Mouse (Mus musculus): ENCODE measurements around the gene Prph2. TPM values are rescaled to one million over a fixed set of nuclear protein-coding genes. Genes with fewer than 3 reads are reported as not detected.
A peak's percentile ranks its signal among the peaks of the same experiment; 100 is the strongest.

Gene Prph2
- polyA plus RNA-seq, 1 experiment from 2014 or later: not detected

GRCm38 (mm10) chr17:46929897-46930296, 19.6 kb downstream of the Prph2 start:
- Histone ChIP-seq H3K36me3 (ENCODE audit: control insufficient read depth, insufficient read depth, low read length) (peaks cover 11% of the 10 kb centered on the region), H3K4me3 (ENCODE audit: low read depth, low read length) (no peak overlapping the region), H3K4me1 (ENCODE audit: control insufficient read depth, insufficient read depth, low read length) (no peaks in the 10 kb centered on the region), H3K4me2 (ENCODE audit: low read depth) (no peak overlapping the region), H3K9ac (ENCODE audit: low read length) (no peak overlapping the region), H3K9me3 (ENCODE audit: control insufficient read depth, low read length) (no peaks in the 10 kb centered on the region), H3K27me3 (ENCODE audit: control insufficient read depth, insufficient read depth, low read length) (no peaks in the 10 kb centered on the region), H3K27ac (ENCODE audit: low read depth, low read length) (no peak overlapping the region)
- DNase-seq (ENCODE audit: low spot score) (no peak), ATAC-seq (ENCODE audit: insufficient read depth, low FRiP score, low TSS enrichment) (no peak)
- WGBS: 92% methylated on average over 7 of the region's 7 CpGs

- H3K27ac ChIP-seq (ENCODE audit: low read depth, low read length): no peak overlapping the region
- no peak for DNase-seq (ENCODE audit: low spot score)
- no peak overlapping the region for H3K4me3 ChIP-seq (ENCODE audit: low read depth, low read length)
- ATAC-seq (ENCODE audit: insufficient read depth, low FRiP score, low TSS enrichment): no peak
- H3K9ac ChIP-seq (ENCODE audit: low read length): no peak overlapping the region
- no peaks in the 10 kb centered on the region for H3K4me1 ChIP-seq (ENCODE audit: control insufficient read depth, insufficient read depth, low read length)
- peaks cover 18% of the 10 kb centered on the region for H3K36me3 ChIP-seq (ENCODE audit: control insufficient read depth, insufficient read depth, low read length)
- no peaks in the 10 kb centered on the region for H3K27me3 ChIP-seq (ENCODE audit: control insufficient read depth, insufficient read depth, low read length)
- 96% methylated on average over 5 of the region's 5 CpGs for WGBS
- no peaks in the 10 kb centered on the region for H3K9me3 ChIP-seq (ENCODE audit: control insufficient read depth, low read length)
- H3K4me2 ChIP-seq (ENCODE audit: low read depth): no peak overlapping the region
Measured at GRCm38 (mm10) chr17:46932961-46933360, 22.7 kb downstream of the Prph2 start.

GRCm38 (mm10) chr17:46933557-46934348, 23.5 kb downstream of the Prph2 start:
- H3K27me3 ChIP-seq (ENCODE audit: control insufficient read depth, insufficient read depth, low read length): no peaks in the 10 kb centered on the region
- H3K4me1 ChIP-seq (ENCODE audit: control insufficient read depth, insufficient read depth, low read length): no peaks in the 10 kb centered on the region
- DNase-seq (ENCODE audit: low spot score): peak; percentile 72
- H3K27ac ChIP-seq (ENCODE audit: low read depth, low read length): no peak overlapping the region
- H3K9ac ChIP-seq (ENCODE audit: low read length): no peak overlapping the region
- H3K36me3 ChIP-seq (ENCODE audit: control insufficient read depth, insufficient read depth, low read length): peaks cover 22% of the 10 kb centered on the region
- no peak overlapping the region for H3K4me3 ChIP-seq (ENCODE audit: low read depth, low read length)
- no peak for ATAC-seq (ENCODE audit: insufficient read depth, low FRiP score, low TSS enrichment)
- no peak overlapping the region for H3K4me2 ChIP-seq (ENCODE audit: low read depth)
- no peaks in the 10 kb centered on the region for H3K9me3 ChIP-seq (ENCODE audit: control insufficient read depth, low read length)
- 87% methylated on average over 19 of the region's 19 CpGs for WGBS

GRCm38 (mm10) chr17:46940461-46940860, 30.2 kb downstream of the Prph2 start:
- H3K27ac ChIP-seq (ENCODE audit: low read depth, low read length): no peak overlapping the region
- H3K4me2 ChIP-seq (ENCODE audit: low read depth): no peak overlapping the region
- H3K9me3 ChIP-seq (ENCODE audit: control insufficient read depth, low read length): no peaks in the 10 kb centered on the region
- peaks cover 27% of the 10 kb centered on the region for H3K36me3 ChIP-seq (ENCODE audit: control insufficient read depth, insufficient read depth, low read length)
- H3K4me3 ChIP-seq (ENCODE audit: low read depth, low read length): no peak overlapping the region
- DNase-seq (ENCODE audit: low spot score) (no peak), ATAC-seq (ENCODE audit: insufficient read depth, low FRiP score, low TSS enrichment) (no peak)
- no peaks in the 10 kb centered on the region for H3K4me1 ChIP-seq (ENCODE audit: control insufficient read depth, insufficient read depth, low read length)
- no peaks in the 10 kb centered on the region for H3K27me3 ChIP-seq (ENCODE audit: control insufficient read depth, insufficient read depth, low read length)
- H3K9ac ChIP-seq (ENCODE audit: low read length): no peak overlapping the region
- 95% methylated on average over 8 of the region's 8 CpGs for WGBS

- H3K4me1 ChIP-seq (ENCODE audit: control insufficient read depth, insufficient read depth, low read length): no peaks in the 10 kb centered on the region
- H3K27ac ChIP-seq (ENCODE audit: low read depth, low read length): no peak overlapping the region
- no peaks in the 10 kb centered on the region for H3K9me3 ChIP-seq (ENCODE audit: control insufficient read depth, low read length)
- WGBS: 97% methylated on average over 9 of the region's 9 CpGs
- no peak overlapping the region for H3K9ac ChIP-seq (ENCODE audit: low read length)
- H3K4me2 ChIP-seq (ENCODE audit: low read depth): no peak overlapping the region
- H3K36me3 ChIP-seq (ENCODE audit: control insufficient read depth, insufficient read depth, low read length): peaks cover 32% of the 10 kb centered on the region
- no peaks in the 10 kb centered on the region for H3K27me3 ChIP-seq (ENCODE audit: control insufficient read depth, insufficient read depth, low read length)
- H3K4me3 ChIP-seq (ENCODE audit: low read depth, low read length): no peak overlapping the region
- DNase-seq (ENCODE audit: low spot score) (no peak), ATAC-seq (ENCODE audit: insufficient read depth, low FRiP score, low TSS enrichment) (no peak)
Measured at GRCm38 (mm10) chr17:46942421-46942820, 32.2 kb downstream of the Prph2 start.

GRCm38 (mm10) chr17:46946276-46946675, 36.0 kb downstream of the Prph2 start:
- H3K9me3 ChIP-seq (ENCODE audit: control insufficient read depth, low read length): no peaks in the 10 kb centered on the region
- ATAC-seq (ENCODE audit: insufficient read depth, low FRiP score, low TSS enrichment) (no peak), DNase-seq (ENCODE audit: low spot score) (no peak)
- WGBS: 97% methylated on average over 9 of the region's 9 CpGs
- no peak overlapping the region for H3K4me3 ChIP-seq (ENCODE audit: low read depth, low read length)
- H3K4me1 ChIP-seq (ENCODE audit: control insufficient read depth, insufficient read depth, low read length): no peaks in the 10 kb centered on the region
- no peak overlapping the region for H3K4me2 ChIP-seq (ENCODE audit: low read depth)
- H3K36me3 ChIP-seq (ENCODE audit: control insufficient read depth, insufficient read depth, low read length): peaks cover 29% of the 10 kb centered on the region
- no peak overlapping the region for H3K27ac ChIP-seq (ENCODE audit: low read depth, low read length)
- no peaks in the 10 kb centered on the region for H3K27me3 ChIP-seq (ENCODE audit: control insufficient read depth, insufficient read depth, low read length)
- no peak overlapping the region for H3K9ac ChIP-seq (ENCODE audit: low read length)

- no peak overlapping the region for H3K4me2 ChIP-seq (ENCODE audit: low read depth)
- WGBS: 86% methylated on average over 2 of the region's 2 CpGs
- H3K9me3 ChIP-seq (ENCODE audit: control insufficient read depth, low read length): no peaks in the 10 kb centered on the region
- H3K27ac ChIP-seq (ENCODE audit: low read depth, low read length): no peak overlapping the region
- ATAC-seq (ENCODE audit: insufficient read depth, low FRiP score, low TSS enrichment) (no peak), DNase-seq (ENCODE audit: low spot score) (no peak)
- H3K9ac ChIP-seq (ENCODE audit: low read length): no peak overlapping the region
- H3K4me3 ChIP-seq (ENCODE audit: low read depth, low read length): no peak overlapping the region
- peaks cover 44% of the 10 kb centered on the region for H3K36me3 ChIP-seq (ENCODE audit: control insufficient read depth, insufficient read depth, low read length)
- no peaks in the 10 kb centered on the region for H3K27me3 ChIP-seq (ENCODE audit: control insufficient read depth, insufficient read depth, low read length)
- H3K4me1 ChIP-seq (ENCODE audit: control insufficient read depth, insufficient read depth, low read length): no peaks in the 10 kb centered on the region
Measured at GRCm38 (mm10) chr17:46958045-46958444, 47.8 kb downstream of the Prph2 start.

- no peak for ATAC-seq (ENCODE audit: insufficient read depth, low FRiP score, low TSS enrichment)
- H3K36me3 ChIP-seq (ENCODE audit: control insufficient read depth, insufficient read depth, low read length): peaks cover 43% of the 10 kb centered on the region
Measured at GRCm38 (mm10) chr17:46960216-46960615, 50.0 kb downstream of the Prph2 start.

GRCm38 (mm10) chr17:46962153-46962552, 51.9 kb downstream of the Prph2 start:
- no peak overlapping the region for H3K9ac ChIP-seq (ENCODE audit: low read length)
- ATAC-seq (ENCODE audit: insufficient read depth, low FRiP score, low TSS enrichment) (no peak), DNase-seq (ENCODE audit: low spot score) (no peak)
- H3K4me2 ChIP-seq (ENCODE audit: low read depth): no peak overlapping the region
- no peaks in the 10 kb centered on the region for H3K27me3 ChIP-seq (ENCODE audit: control insufficient read depth, insufficient read depth, low read length)
- WGBS: 83% methylated on average over 3 of the region's 3 CpGs
- no peaks in the 10 kb centered on the region for H3K4me1 ChIP-seq (ENCODE audit: control insufficient read depth, insufficient read depth, low read length)
- H3K9me3 ChIP-seq (ENCODE audit: control insufficient read depth, low read length): no peaks in the 10 kb centered on the region
- peaks cover 46% of the 10 kb centered on the region for H3K36me3 ChIP-seq (ENCODE audit: control insufficient read depth, insufficient read depth, low read length)
- H3K4me3 ChIP-seq (ENCODE audit: low read depth, low read length): no peak overlapping the region
- no peak overlapping the region for H3K27ac ChIP-seq (ENCODE audit: low read depth, low read length)

More at GRCm38 (mm10) chr17:46960216-46960615, 50.0 kb downstream of the Prph2 start:
- Histone ChIP-seq H3K4me1 (ENCODE audit: control insufficient read depth, insufficient read depth, low read length) (no peaks in the 10 kb centered on the region), H3K9me3 (ENCODE audit: control insufficient read depth, low read length) (no peaks in the 10 kb centered on the region), H3K27ac (ENCODE audit: low read depth, low read length) (no peak overlapping the region), H3K4me2 (ENCODE audit: low read depth) (no peak overlapping the region), H3K27me3 (ENCODE audit: control insufficient read depth, insufficient read depth, low read length) (no peaks in the 10 kb centered on the region), H3K9ac (ENCODE audit: low read length) (no peak overlapping the region), H3K4me3 (ENCODE audit: low read depth, low read length) (no peak overlapping the region)
- DNase-seq (ENCODE audit: low spot score): no peak
- 96% methylated on average over 10 of the region's 10 CpGs for WGBS
